Mouse (Mus musculus) cerebellum, postnatal 10 days (tissue): ENCODE measurements at regions not wholly inside any gene's neighbourhood (a gene's known extent, or its start where the extent isn't known, plus 50 kb on each side); places are given as distances from the start of the nearest gene placed in this dataset.

Experiments used
- DNase-seq, 2 experiments: peaks; one replicate each; pipeline ENCODE4 v3.0.0; 2021; ENCODE audit warnings: mixed read lengths in 2 of 2

- DNase-seq = no peak
Observed at GRCm38 (mm10) chrX:47229506-47229905, 663.3 kb downstream of the Smarca1 start.

GRCm38 (mm10) chrX:47182902-47183301 is 709.9 kb downstream of the Smarca1 start:
- no peak for DNase-seq

DNA sequence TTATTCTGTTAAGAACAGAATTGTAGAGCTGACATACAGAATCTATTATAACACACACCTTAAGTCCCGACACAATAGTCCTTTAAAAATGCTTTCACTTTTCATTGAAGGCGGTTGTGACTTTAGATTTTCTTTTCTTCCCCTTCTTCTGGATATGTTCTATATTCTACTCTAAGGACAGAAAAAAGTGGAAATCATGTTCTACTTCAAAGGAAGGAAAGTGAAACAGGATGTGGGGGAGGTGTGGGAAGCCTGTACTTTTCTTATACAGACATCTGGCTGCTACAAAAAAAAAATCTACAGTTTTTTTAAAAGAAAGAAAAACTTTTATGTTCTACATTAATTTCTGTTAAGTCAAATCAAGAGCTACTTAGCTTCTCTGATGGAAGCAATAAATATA is 735.0 kb downstream of the Smarca1 start:
- no peak for DNase-seq

GRCm38 (mm10) chrX:47124140-47124928 is 768.4 kb downstream of the Smarca1 start:
- peak; percentile 2 to 3 for DNase-seq
